Mouse (Mus musculus) urinary bladder, adult 18-20 months (tissue): ENCODE measurements around the gene Zc3h4.

ENCODE experiments used
- DNase-seq, 2 experiments: peaks; one replicate each; pipeline ENCODE4 v3.0.0; 2022; ENCODE audit warnings: low spot score in 2 of 2, mixed read lengths in 2 of 2

Gene Zc3h4

GRCm38 (mm10) chr7:16475764-16476599 is 75.3 kb downstream of the Zc3h4 start:
- DNase-seq = no peak

- DNase-seq = no peak
These were observed 75.9 kb downstream of the Zc3h4 start for GRCm38 (mm10) chr7:16476600-16476989.

- no peak for DNase-seq
These were observed 76.9 kb downstream of the Zc3h4 start, which contains the start of gene Npas1 for GRCm38 (mm10) chr7:16477628-16478027. Gene Npas1 (minus strand): TSS chr7:16477728.
